Mouse (Mus musculus) kidney, postnatal 25 days (tissue): ENCODE data around the gene Gfral.

Experiments used
- DNase-seq, 2 experiments: peaks; one replicate each; pipeline ENCODE4 v3.0.0; 2021; ENCODE audit warnings: mixed read lengths in 2 of 2

Gene Gfral

DNA sequence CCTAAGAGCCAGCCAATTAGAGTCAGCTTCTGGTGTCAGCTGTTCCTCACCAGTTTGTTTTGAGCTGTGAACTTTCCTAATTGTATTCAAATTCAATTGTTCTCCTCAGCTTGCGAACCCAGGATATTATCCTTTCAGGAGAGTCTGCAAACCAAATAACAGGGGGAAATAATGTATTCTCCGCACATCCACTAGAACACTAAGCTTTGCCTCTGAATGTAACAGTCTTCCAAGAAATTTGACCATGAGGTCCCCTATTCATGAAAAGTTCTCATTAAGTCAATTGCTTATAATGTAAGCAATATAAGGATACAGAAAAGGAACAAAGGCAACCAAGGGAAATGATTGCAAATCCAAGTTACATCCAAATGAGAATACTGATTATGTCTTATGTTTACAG lies at the start of gene Gfral:
TSS of gene Gfral (minus strand) at position 101 of the 400 bp plus-strand sequence.
- no peak for DNase-seq

GRCm38 (mm10) chr9:76257731-76258130 lies 44.3 kb upstream of the Gfral start:
- DNase-seq, result no peak

DNA sequence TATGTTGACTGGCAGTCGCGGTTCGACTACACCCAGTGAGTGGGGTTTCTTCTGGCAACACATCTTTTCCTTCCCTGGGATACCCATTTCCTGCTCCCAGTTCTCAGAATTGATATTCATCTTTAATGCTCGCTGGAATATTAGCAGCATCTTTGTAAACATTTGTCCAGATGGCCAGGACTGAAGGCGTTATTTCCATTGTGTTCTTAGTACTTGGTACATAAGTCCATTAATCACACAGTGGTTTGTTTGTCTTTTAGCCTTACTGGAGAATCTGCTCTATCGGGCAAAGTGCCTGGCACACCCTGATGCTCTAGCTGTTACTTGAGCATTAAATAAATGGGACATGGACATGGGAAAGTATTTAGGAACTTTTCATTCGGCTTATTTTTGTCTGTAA lies 39.1 kb upstream of the Gfral start:
- DNase-seq, result no peak

DNA sequence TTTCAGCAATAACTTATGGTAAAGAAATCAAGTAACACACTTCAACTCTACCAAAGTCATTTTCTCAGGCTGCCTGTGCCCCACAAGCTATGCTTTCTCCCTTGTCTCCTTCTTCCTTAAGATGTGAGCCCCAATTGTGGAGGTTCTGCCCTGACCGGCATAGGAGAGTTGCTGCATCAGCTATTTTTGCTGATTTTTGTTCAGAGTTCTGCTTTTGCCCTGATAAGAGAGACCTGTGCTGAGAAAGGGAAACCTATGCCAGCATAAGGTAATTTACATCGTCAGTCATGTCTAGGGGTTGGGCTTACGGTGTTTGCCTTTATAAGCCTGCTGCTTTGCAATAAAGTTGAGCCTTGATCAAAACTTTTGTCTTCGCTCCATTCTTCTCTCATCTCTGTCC lies 38.7 kb upstream of the Gfral start:
- no peak for DNase-seq

DNA sequence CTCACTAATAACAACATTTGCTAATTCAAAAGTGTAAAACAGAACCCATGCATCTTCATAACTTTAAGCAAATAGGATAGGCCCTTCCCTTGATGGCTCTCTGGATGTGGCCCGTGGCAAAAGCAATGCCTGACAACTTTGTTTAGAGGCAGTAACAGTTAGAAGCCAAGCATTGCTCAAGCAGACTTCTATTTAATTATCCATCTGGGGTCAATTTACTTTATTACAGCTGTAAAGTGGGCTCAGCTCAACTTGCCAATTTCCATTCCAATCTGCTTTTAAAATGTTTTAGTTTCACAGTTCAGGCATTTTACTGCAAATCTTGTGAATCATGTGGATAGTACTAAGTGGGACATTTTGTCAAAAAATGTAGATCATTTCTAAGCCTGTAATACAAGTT lies 28.9 kb upstream of the Gfral start:
- DNase-seq, result no peak

GRCm38 (mm10) chr9:76237946-76238345 lies 24.5 kb upstream of the Gfral start:
- DNase-seq, result no peak

GRCm38 (mm10) chr9:76237243-76237642 lies 23.8 kb upstream of the Gfral start:
- DNase-seq, result no peak

DNA sequence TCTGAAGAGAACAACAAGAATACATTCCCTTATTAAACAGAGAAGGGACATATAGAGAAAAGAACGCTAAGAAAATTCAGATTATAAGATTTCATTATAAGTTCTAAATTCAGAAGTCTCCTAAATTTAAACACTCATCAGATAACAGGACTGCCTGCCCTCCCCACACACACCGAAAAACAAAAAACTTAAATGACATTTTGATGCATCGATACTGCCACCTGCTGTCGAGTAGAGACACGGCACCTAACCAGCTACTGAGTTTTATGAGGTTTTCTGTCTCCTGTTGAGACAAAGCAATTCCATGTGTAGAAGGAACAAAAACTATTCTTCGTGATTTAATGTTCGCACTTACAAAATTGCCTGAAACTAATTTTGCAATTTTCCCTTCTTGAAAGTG lies 23.2 kb upstream of the Gfral start:
- DNase-seq, result peak; percentile 37 to 64

DNA sequence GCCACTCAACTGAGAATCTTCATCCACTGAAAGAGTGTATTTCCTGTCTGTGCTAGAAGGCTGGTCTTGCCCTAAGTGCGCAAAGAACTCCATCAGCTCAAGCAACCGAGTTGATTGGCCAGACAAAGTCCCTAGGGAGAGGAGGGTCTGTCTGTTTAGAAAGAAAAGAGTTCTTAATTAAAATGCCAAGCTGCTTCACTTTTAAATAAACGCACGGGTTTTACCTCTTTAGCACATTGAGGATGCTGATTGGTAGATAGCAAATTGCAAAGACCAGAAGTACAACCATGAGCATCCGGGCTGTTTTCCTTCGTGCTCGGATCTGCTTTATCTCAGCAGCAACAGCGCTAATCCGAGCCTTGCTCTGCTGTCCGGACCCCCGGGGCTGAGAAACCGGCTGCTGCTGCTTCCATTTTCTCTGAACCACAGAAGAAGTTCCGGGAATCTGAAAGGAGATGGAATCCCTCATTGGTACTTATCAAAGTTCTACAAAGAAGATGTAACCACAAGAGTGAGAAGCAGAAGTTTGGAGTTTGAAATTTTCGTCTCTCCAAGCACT lies 22.6 kb upstream of the Gfral start:
- DNase-seq, result peak in 1 of 2 experiments; percentile 9

DNA sequence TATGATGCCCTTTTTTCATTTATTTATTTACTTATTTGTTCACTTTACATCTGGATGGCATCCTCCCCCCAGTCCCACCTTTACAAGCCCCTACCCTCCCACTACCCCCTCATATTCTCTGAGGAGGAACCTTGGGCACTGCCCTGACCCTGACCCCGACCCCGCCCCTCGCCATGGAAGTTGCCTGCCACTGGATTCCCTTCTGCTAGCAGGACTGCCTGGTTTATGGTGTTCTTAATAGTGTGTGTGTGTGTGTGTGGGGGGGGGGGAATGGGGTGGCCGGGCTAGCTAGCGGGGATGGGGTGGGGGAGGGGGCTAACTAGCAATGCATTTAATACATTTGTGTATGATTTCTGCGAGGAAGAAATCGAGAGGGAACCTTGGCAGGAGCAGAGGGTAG lies 21.4 kb upstream of the Gfral start:
- peak in 1 of 2 experiments; percentile 36 for DNase-seq

DNA sequence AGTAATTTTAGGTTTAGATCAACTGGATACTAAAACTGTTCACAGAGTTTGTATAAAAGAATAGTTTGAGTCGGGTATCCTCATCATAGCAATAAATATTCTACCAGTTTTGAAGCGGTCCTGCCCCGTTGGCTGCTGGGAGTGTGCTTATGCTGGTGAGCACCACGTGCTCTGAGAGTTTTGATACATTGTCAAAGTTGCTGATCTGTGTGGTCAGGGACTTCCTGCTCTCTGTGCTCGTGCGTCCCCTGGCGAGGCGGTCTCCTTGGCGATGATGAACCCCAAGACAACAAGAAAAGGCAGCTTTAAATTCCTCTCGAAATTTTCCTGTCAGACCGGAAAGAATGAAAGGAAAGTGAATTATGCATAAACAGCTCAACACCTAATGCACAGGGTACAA lies 16.9 kb upstream of the Gfral start:
- no peak for DNase-seq

DNA sequence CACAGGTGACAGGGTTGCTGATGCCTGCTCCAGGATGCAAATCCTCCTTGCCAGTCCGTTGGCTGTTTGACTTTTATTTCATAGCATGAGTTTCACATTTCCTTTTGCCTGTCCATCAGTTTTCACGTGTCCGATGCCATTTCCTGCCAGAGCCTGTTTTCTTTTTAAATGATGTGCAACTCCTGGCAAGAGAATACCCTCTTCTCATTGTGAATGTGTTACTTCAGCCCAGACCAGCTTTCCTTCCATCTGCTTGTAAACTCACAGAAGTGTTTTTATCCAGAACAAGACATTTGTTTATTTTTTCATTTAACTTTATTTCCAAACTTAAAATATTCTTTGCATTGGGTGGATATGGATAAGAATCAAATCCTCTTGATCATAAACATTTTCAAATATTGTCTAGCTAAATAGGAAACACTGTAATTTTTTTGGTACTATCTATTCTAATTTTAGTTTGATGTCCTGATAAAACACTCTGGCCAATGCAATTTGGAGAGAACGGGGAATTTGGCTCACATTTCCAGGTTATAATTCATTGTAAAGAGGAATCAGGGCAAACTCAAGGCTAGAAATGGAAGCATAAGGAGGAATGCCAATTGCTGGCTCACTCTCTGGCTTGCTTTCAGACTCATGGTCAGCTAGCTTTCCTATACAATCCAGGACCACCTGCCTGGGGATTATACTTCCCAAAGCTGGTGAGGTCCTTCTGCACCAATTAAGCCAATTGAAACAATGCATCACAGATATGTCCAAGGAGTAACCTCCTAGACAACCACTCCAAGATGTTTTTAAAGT lies 3.9 kb upstream of the Gfral start:
- no peak for DNase-seq

DNA sequence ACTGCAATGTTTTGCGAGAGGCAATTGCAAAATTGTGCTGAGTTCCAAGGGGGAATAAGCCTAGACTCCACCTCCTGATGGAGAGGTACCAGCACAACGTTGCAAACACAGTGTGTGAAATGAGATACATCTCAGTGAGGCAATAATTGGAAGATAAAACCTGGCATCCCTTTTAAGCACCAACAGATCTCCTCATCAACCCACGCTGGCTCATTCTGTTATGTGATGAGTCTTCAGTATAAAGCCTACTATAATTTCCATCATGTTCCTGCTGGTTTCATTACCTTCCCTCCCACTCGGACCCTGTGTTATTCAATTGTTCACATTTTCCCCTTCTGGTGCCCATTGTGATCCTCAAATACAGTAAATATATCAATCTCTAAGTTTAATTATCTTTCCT lies 1.2 kb upstream of the Gfral start:
- no peak for DNase-seq

GRCm38 (mm10) chr9:76196917-76197316 lies 16.5 kb downstream of the Gfral start:
- no peak for DNase-seq

GRCm38 (mm10) chr9:76179221-76179620 lies 34.2 kb downstream of the Gfral start:
- no peak for DNase-seq

GRCm38 (mm10) chr9:76172686-76173295 lies 40.7 kb downstream of the Gfral start:
- DNase-seq, result no peak

GRCm38 (mm10) chr9:76168355-76168754 lies 45.1 kb downstream of the Gfral start:
- peak in 1 of 2 experiments; percentile 9 for DNase-seq

DNA sequence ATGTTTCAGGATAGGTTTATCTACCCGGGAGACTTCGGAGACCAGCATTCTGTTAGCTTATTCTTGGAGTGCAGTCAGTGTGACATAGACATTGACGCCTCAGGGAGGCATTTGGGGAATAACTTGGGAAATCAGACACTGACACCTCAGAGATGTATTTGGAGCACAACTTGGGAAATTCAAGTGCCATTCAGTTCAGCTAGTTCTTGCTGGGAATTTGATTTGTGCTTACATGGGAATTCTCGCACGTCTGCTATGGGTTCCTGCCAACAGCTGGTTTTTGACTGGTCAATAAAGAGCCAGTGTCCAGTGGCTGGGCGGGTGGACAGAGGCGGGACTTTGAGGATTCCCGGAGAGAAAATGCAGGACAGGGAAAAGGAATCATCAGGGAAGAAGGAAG lies 51.0 kb downstream of the Gfral start:
- DNase-seq, result no peak

DNA sequence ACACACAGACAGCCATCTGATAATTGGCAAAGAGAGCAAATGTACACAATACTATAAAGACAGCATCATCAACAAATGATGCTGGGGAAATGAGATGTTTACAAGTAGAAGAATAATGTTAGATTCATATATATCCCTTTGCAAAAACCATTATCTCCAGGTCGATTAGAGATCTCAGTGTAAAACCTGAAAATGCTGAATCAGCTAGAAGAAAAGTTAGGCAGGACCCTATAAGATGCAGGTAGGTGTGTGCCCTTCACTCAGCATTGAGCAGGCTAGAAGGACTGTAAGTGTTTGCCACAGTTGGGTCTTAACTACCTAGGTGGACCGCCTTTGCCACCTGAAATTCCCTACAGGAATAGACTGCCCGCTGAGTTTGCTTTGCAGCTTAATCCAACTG lies 67.9 kb downstream of the Gfral start:
- no peak for DNase-seq

DNA sequence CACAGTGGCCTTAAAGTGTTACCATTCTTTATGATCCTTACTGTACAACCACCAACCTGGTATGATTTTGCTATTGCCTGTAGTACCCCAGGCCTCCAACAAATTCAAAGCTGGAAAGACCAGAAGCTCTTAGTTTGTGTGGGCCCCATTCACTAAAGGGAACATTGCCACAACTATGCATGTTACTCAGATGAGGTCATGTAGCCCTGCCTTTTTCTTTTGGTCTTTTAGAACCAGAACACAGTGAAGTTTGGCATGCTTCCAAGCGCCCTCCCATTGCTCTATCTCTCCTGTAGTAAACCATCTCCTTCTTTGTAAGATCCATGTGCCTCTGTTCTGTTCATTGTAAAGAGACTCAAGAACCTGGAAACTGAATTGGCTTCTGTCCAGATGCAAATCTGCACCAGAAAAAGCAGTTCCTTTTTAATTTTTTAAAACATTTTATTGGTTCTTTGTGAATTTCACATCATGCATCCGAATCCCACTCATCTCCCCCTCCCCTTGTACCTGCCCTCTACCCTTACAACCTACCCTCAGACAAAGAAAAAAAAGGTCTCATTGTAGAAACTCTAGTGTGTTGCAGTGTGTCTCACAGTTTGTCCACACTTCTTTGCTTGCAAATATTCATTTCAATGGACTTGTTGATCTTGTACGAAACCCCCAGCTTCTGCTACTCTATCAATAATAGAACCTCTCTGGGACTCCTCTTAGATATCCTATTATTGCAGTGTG lies 74.9 kb downstream of the Gfral start:
- DNase-seq, result no peak

GRCm38 (mm10) chr9:76134042-76134441 lies 79.4 kb downstream of the Gfral start:
- DNase-seq, result no peak

- DNase-seq, result no peak
Observed at GRCm38 (mm10) chr9:76129353-76129752, 84.1 kb downstream of the Gfral start.

DNA sequence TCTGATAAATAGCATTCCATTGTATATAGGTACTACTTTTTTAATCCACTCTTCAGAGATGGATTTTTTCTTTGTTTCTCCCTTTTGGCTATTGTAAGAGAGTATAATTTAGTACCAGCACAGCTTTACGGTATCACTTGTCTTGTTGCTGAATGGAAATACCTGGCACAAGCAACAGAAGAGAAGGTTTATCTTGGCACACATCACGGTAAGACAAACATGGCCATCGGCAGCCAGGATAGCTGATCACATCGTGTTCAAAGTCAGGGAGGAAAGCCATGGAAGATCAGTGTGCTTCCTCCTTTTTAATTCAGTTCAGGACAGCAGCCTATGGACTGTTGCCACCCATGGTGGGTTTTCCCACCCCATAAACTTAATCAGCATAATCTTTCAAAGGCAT lies 89.2 kb downstream of the Gfral start:
- DNase-seq, result no peak

- peak; percentile 46 to 77 for DNase-seq
Observed at GRCm38 (mm10) chr9:76122888-76123287, 90.6 kb downstream of the Gfral start.
